Mouse (Mus musculus) cerebellum, postnatal 10 days (tissue): ENCODE measurements around the gene Chd3.
A peak's percentile ranks its signal among the peaks of the same experiment; 100 is the strongest.

Experiments
- DNase-seq, 2 experiments: peaks; one replicate each; pipeline ENCODE4 v3.0.0; 2021; ENCODE audit warnings: mixed read lengths in 2 of 2

Chd3 gene

GRCm38 (mm10) chr11:69406282-69406681, 37.1 kb upstream of the Chd3 start:
- no peak for DNase-seq

- DNase-seq, result no peak
Measured at GRCm38 (mm10) chr11:69405397-69406200, 36.4 kb upstream of the Chd3 start.

- DNase-seq, result peak in 1 of 2 experiments; percentile 24
Measured at GRCm38 (mm10) chr11:69404595-69405396, 35.6 kb upstream of the Chd3 start.

GRCm38 (mm10) chr11:69403691-69404594, 34.7 kb upstream of the Chd3 start:
- peak; percentile 28 to 36 for DNase-seq

GRCm38 (mm10) chr11:69401987-69402386, 32.8 kb upstream of the Chd3 start:
- DNase-seq, result peak in 1 of 2 experiments; percentile 26

- DNase-seq, result peak; percentile 95 to 96
Measured at GRCm38 (mm10) chr11:69401210-69401637, 32.0 kb upstream of the Chd3 start.

GRCm38 (mm10) chr11:69400083-69400850, 31.1 kb upstream of the Chd3 start:
- peak; percentile 34 to 45 for DNase-seq

- peak; percentile 40 to 47 for DNase-seq
Measured at GRCm38 (mm10) chr11:69399201-69400082, 30.2 kb upstream of the Chd3 start.

DNA sequence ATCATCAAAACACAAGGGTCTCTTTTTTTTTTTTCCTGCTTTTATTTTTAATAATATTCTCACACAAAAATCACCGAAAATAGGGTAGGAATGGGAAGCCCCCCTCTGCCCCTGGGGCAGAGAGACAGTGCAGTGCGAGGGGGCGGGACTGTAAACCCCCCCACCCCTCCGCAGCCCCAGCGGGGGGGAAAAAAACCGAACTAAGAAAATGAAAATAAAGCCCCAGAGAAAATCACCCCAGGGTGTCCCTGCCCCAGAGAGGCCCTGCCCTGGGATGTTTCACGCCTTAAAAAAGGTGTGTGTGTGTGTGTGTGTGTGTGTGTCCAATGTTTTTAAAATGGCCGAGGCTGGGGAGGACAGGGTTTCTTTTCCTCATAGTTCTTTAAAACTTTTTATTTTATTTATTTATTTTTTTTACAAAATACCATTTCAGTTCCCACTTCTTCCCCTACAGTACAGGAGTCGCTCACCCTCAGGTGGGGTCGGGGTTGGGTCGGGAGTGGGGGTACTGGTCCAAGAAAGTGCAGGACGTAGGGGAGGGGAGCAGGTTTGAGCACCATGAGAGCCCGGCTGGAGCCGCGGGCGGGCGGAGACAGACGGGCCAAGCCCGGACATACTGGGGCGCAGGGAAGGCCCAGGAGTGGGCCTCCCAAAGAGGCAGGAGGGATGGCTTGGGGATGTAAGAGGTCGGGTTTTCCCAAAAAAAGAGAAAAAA, 29.4 kb upstream of the Chd3 start:
- peak; percentile 38 to 52 for DNase-seq

GRCm38 (mm10) chr11:69398059-69398458, 28.9 kb upstream of the Chd3 start, which contains the start of gene Tmem88:
TSS of gene Tmem88 (minus strand) at chr11:69398234.
- peak; percentile 50 to 55 for DNase-seq

- peak; percentile 51 to 62 for DNase-seq
Measured at GRCm38 (mm10) chr11:69397581-69398057, 28.4 kb upstream of the Chd3 start.

GRCm38 (mm10) chr11:69396772-69397171, 27.6 kb upstream of the Chd3 start:
- DNase-seq, result peak; percentile 34 to 48

GRCm38 (mm10) chr11:69395634-69396373, 26.6 kb upstream of the Chd3 start:
- peak; percentile 97 to 98 for DNase-seq

- DNase-seq, result peak; percentile 93
Measured at GRCm38 (mm10) chr11:69395235-69395633, 26.0 kb upstream of the Chd3 start, which contains the start of the genes Naa38 and Cyb5d1. TSS of gene Naa38 (plus strand) at chr11:69395487. TSS of gene Cyb5d1 (minus strand) at chr11:69395631.

DNA sequence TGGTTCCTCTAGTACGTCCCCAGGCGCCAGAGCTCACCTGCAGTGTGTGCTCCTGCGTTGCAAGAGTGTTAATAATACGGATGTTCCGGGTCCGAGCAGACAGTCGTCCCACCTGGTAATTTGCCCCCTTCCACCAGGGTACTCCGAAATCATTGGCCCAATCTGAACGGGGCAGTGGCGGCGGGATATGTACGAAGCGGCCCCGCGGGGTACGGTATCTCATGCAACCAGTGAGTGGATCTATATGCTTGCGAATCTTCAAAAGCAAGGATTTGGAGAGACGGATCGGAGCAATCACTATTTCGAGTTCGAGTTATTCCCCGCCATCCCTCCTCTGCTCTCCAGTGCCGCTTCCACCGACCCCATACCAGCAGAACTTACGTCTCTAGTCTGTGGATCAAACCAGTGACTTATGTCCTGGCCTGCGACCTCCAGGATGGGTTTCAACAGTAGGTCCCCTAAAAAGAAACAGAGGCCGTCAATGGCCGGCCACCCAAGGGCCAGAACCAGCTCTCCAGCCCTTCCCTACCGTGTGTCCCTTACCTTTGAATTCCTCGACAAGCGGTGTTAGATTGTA, 25.5 kb upstream of the Chd3 start:
- DNase-seq, result peak in 1 of 2 experiments; percentile 36

DNA sequence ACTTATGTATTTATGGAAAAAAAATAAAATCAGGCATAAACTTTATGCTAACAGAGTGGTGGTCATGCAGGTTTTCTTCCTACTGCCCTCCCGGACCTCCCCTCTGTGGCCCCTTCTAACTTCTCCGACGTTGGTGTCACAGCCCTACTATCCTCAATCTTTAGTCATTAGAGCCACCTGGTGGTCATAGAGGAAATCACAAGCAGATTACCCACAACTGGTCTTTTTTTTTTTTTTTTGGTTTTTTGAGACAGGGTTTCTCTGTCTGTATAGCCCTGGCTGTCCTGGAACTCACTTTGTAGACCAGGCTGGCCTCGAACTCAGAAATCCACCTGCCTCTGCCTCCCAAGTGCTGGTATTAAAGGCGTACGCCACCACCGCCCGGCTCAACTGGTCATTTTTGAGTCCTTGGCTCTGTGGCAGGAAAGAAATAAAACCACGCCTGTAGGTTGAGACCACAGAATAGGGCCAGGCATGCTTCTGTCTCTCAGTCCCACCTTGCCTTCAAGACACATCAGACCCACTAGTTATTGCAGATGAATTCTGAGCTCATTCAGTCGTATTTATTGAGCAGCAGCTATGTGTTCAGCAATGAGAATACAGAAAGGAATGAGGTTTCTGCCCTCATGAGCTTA, 21.3 kb upstream of the Chd3 start:
- DNase-seq, result peak; percentile 90 to 93

- peak; percentile 83 to 85 for DNase-seq
Measured at GRCm38 (mm10) chr11:69389531-69390399, 20.6 kb upstream of the Chd3 start.
